Mouse (Mus musculus) heart, adult 11 months (tissue): ENCODE results near the gene Gm20388.
"Not testable (repeated sequence)": the region's sequence is repeated elsewhere in the genome, so short reads cannot be mapped to it uniquely, and the experiment has no call there.

Experiments used
- DNase-seq: peaks from one replicate; pipeline ENCODE4 v3.0.0; 2022

The Gm20388 gene

GRCm38 (mm10) chr8:123478456-123479218, 3568.0 kb downstream of the Gm20388 start:
- no peak for DNase-seq

- DNase-seq = no peak
These were observed 3572.0 kb downstream of the Gm20388 start for GRCm38 (mm10) chr8:123482627-123483026.

GRCm38 (mm10) chr8:123491280-123492075, 3580.8 kb downstream of the Gm20388 start:
- DNase-seq = no peak

GRCm38 (mm10) chr8:123492898-123493297, 3582.3 kb downstream of the Gm20388 start:
- no peak for DNase-seq

- no peak for DNase-seq
These were observed 3587.1 kb downstream of the Gm20388 start for GRCm38 (mm10) chr8:123497699-123498098.

- DNase-seq = no peak
These were observed 3588.3 kb downstream of the Gm20388 start for GRCm38 (mm10) chr8:123498963-123499362.

- no peak for DNase-seq
These were observed 3588.9 kb downstream of the Gm20388 start for GRCm38 (mm10) chr8:123499556-123499955.

GRCm38 (mm10) chr8:123502192-123502591, 3591.6 kb downstream of the Gm20388 start:
- DNase-seq = no peak

- DNase-seq = peak; percentile 86
These were observed 3593.3 kb downstream of the Gm20388 start for GRCm38 (mm10) chr8:123503801-123504467.

- DNase-seq = no peak
These were observed 3594.1 kb downstream of the Gm20388 start for GRCm38 (mm10) chr8:123504591-123505195.

GRCm38 (mm10) chr8:123505267-123505666, 3594.6 kb downstream of the Gm20388 start:
- DNase-seq = peak; percentile 87

GRCm38 (mm10) chr8:123505695-123506094, 3595.1 kb downstream of the Gm20388 start:
- DNase-seq = no peak

- DNase-seq = no peak
These were observed 3596.5 kb downstream of the Gm20388 start for GRCm38 (mm10) chr8:123507153-123507552.

- no peak for DNase-seq
These were observed 3600.2 kb downstream of the Gm20388 start for GRCm38 (mm10) chr8:123510819-123511218.

GRCm38 (mm10) chr8:123514136-123514535, 3603.5 kb downstream of the Gm20388 start:
- no peak for DNase-seq

- peak; percentile 92 for DNase-seq
These were observed 3604.3 kb downstream of the Gm20388 start, which contains the start of gene Dbndd1 for GRCm38 (mm10) chr8:123514781-123515539. TSS of gene Dbndd1 (minus strand) at chr8:123515463.

GRCm38 (mm10) chr8:123515540-123515897, 3604.9 kb downstream of the Gm20388 start:
- no peak for DNase-seq

GRCm38 (mm10) chr8:123516596-123516995, 3606.0 kb downstream of the Gm20388 start:
- DNase-seq = no peak

GRCm38 (mm10) chr8:123518172-123518571, 3607.5 kb downstream of the Gm20388 start:
- no peak for DNase-seq

GRCm38 (mm10) chr8:123518667-123519066, 3608.0 kb downstream of the Gm20388 start, which contains the start of gene Gas8:
TSS of gene Gas8 (plus strand) at chr8:123518834.
- DNase-seq = peak; percentile 99

GRCm38 (mm10) chr8:123520048-123520447, 3609.4 kb downstream of the Gm20388 start:
- DNase-seq = not testable (repeated sequence)
